Mouse (Mus musculus) olfactory bulb, adult 2 months (tissue): Measurements from ENCODE around the gene Pgk1.

ENCODE experiments used
- CTCF ChIP-seq: fragments of 200-500 bp; IDR thresholded peaks from 2 replicates; pipeline ENCODE4 v1.5.1; 2012; ENCODE audit warnings: low read depth, mild to moderate bottlenecking, low read length, moderate library complexity; ENCODE audit not compliant: insufficient read depth
- POLR2A ChIP-seq: fragments of 200-500 bp; IDR thresholded peaks from 2 replicates; pipeline ENCODE4 v1.6.1; 2012; ENCODE audit warnings: mild to moderate bottlenecking, low read depth, low read length, moderate library complexity; ENCODE audit not compliant: insufficient read depth

DNA sequence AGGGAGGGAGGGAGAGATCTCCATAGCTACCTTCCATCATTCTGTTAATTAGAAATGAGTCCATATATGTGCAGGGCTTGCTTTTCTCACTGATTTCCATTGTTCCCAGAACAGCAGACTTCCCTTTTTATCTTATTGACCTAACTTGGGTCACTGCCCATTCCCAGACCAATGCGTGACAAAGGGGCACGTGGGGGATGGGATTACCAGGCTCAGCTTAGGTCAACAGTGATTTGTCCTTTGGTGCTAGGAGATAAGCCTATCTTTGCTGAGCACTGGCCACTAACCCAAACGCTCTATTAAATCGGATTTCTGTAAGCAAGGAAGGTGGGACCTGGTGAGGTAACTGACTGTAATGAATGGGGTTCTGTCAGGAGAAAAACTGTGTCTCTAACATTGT, 2.6 kb upstream of the Pgk1 start:
- TF ChIP-seq CTCF: no peak
- no peak for TF ChIP-seq POLR2A
